Mouse (Mus musculus): ENCODE data around the gene Fcrl1.

Fcrl1 gene

DNA sequence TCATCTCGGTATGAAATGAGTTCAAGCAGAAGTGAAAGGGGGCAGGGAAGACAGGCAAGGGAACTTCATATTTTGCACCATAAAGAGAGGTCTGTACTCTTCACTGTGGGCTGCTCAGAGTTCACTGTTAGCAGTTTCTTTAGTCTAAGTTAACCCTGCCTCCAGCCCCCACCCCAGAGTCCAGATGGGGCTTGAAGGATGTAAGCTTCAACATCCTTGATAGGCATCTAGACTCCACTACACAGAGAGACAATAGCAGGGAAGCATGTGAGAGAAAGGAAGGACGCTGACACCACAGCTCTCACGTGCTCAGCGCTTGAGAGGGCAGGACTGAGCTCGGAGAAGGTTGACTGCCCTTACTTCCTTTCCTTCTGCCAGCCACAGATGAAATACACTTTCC lies 25.1 kb downstream of the Fcrl1 start:
- TF ChIP-seq GATA4 (IDR thresholded peaks at IDR 0.05; ENCODE audit: insufficient replicate concordance, low read length), result no peak

DNA sequence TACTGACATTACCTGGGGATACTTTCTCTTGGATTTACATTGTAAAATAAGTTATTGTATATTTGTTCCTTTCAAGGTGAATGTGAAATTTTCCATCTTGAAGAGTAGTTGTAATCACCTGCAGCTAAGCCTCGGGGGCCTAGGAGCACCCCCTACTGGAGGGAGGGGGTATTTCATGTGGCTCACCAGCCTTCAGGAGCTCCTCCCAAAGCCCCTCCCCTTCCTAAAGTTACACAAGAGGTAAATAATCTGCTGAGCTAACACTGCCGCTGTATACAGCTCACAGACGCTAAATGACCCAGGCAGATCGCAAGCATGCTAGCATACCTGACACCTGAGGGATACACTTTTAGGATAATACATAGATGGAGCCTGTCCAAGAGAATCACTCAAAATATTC lies 32.0 kb downstream of the Fcrl1 start:
- no peak for TF ChIP-seq GATA4 (IDR thresholded peaks at IDR 0.05; ENCODE audit: insufficient replicate concordance, low read length)

GRCm38 (mm10) chr3:87409196-87409935 lies 33.2 kb downstream of the Fcrl1 start:
- no peak for TF ChIP-seq GATA4 (IDR thresholded peaks at IDR 0.05; ENCODE audit: insufficient replicate concordance, low read length)

DNA sequence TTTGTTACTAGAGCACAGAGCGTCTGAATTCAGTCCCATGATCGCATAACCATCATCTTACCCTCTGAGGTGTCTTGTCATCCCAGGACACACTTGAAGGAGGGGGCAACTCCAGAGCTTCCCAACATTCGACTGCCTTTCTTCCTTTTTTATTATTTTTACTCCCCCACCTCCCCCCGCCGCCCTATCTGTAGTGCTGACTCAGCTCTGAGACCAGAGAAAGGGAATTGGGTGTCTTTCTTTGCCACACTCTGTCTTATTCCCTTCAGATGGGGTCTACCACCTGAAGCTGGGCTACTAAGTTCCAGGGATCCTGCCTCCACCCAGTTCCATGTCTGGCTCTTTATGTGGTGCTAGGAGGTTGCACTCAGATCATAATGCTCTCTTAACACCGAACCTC lies 34.4 kb downstream of the Fcrl1 start:
- TF ChIP-seq GATA4 (IDR thresholded peaks at IDR 0.05; ENCODE audit: insufficient replicate concordance, low read length), result no peak

DNA sequence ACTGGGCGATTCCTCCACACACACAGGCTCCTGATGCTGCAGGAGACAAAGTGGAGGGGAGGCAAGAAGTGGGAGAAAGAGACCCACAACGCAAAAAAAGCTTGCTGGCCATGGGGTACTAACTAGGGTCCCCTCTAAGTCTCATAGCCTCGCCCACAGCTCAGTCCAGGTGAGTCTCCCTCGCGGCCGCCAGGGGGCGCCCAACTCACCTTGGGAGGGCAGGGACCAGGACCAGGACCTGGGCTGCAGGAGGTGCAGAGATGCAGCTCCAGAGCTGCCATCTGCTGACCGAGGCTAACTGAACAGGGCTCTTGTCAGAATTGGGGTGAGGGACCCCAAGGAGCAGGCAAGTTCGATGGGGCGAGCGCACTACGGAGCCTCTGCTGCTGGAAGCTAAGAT lies 35.0 kb downstream of the Fcrl1 start:
- TF ChIP-seq GATA4 (IDR thresholded peaks at IDR 0.05; ENCODE audit: insufficient replicate concordance, low read length), result no peak

DNA sequence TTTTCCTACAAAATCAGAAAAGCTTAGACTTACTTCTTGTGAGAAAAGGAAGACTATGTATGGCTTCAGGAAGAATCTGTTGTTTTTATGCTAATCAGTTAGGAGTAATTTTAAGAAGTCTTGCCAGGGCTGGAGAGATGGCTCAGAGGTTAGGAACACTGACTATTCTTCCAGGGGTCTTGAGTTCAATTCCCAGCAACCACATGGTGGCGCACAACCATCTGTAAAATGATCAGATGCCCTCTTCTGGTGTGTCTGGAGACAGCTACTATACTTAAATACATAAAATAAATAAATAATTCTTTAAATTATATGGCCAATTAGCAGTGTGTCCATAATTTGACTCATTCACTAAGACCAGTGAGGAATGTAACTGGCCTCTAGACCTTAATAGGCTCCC lies 44.5 kb downstream of the Fcrl1 start:
- TF ChIP-seq GATA4 (IDR thresholded peaks at IDR 0.05; ENCODE audit: insufficient replicate concordance, low read length), result no peak

DNA sequence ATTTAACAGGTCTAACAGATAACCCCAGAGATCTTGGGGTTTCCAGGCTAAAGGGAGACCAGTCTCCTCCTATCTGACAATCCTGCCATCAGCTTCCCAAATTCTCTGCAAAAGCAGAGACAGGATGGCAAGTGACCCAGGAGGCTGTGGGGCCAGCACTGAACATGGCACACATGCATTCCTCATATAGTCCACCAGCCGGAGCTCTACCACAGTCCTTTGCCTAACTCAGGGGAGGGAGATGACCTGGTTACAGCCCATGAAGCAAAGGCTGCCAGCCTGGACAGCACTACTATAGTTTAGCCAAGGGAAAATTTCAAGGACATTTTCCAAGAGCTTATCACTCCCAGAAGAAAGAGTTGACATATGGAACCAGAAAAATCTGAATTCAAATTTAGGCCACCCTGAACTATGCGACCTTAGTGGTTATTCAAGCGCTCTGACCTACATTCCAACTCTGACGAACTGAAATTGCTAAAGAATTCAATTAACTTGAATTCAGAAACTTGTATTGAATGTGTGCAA lies 46.3 kb downstream of the Fcrl1 start:
- TF ChIP-seq GATA4 (IDR thresholded peaks at IDR 0.05; ENCODE audit: insufficient replicate concordance, low read length), result no peak

- no peak for TF ChIP-seq GATA4 (IDR thresholded peaks at IDR 0.05; ENCODE audit: insufficient replicate concordance, low read length)
Measured at GRCm38 (mm10) chr3:87435479-87435878, 59.3 kb downstream of the Fcrl1 start, which contains the start of gene Fcrl5. Gene Fcrl5, plus strand, starts transcription at chr3:87435773.

GRCm38 (mm10) chr3:87440586-87440985 lies 64.4 kb downstream of the Fcrl1 start:
- TF ChIP-seq GATA4 (IDR thresholded peaks at IDR 0.05; ENCODE audit: insufficient replicate concordance, low read length), result no peak

DNA sequence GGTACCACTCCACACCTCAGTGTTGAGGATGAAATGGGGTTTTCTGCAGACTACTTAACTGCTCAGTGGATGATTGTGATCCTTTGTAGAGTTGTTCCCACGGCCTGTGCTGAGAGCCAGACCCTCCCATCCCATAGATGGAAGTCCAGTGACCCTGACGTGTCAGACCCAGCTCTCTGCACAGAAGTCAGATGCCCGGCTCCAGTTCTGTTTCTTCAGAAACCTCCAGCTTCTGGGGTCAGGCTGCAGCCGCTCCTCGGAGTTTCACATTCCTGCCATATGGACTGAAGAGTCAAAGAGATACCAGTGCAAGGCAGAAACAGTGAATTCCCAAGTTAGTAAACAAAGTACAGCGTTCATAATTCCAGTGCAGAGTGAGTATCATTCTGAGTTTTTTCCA lies 67.8 kb downstream of the Fcrl1 start:
- no peak for TF ChIP-seq GATA4 (IDR thresholded peaks at IDR 0.05; ENCODE audit: insufficient replicate concordance, low read length)

Measured in liver, adult (tissue).